Mouse (Mus musculus): ENCODE measurements around the gene Rab5c. TPM values are rescaled to one million over a fixed set of nuclear protein-coding genes. Genes with fewer than 3 reads are reported as not detected.
A peak's percentile ranks its signal among the peaks of the same experiment; 100 is the strongest.

Gene Rab5c
- total and polyA plus RNA-seq, 2 experiments from 2014 or later, result 34.1 to 248 TPM

DNA sequence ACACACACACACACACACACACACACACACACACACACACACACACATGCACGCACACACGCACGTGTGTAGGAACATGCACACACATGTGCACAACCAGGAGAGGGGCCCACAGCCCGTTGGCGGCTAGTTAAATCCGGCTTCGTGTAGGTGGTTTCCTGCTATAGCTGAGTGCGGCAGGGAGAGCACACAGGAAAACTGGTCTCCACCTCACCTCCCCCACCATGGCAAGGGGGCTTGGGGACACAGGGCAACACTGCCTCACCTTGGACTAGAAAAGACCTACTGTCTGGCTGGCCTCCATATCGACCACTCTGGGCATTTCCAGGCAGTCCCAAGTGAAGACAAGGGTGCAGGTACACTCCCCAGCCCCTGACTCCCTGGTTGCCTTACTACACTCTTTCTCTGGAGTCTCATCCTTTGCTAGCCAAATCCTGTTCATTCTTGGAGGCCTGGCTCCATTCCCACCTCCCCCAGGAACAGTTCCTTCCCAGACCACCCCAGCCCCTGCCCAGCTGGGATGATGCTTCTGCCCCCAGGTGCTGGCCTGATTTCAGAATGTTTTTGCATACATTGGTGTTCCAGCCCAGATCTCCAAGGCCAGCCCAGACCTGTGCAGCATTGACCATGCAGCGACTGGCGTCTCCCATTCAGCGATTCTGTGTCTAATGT is 16.1 kb upstream of the Rab5c start:
- Histone ChIP-seq H3K36me3 (ENCODE audit: insufficient read depth, low read length) (no peaks in the 10 kb centered on the region; the same call in 1 of the 2 replicates), H3K4me1 (ENCODE audit: insufficient read depth, low read length) (no peaks in the 10 kb centered on the region), H3K4me3 (ENCODE audit: low read length) (no peak overlapping the region), H3K27me3 (ENCODE audit: insufficient read depth, low read length) (no peaks in the 10 kb centered on the region), H3K9me3 (ENCODE audit: low read length) (no peaks in the 10 kb centered on the region), H3K4me2 (ENCODE audit: low read depth, low read length) (no peak overlapping the region), H3K27ac (no peak overlapping the region), H3K9ac (replicated peaks; ENCODE audit: low read length) (no peak overlapping the region)
- WGBS, result 84% methylated on average over 10 of the region's 12 CpGs
- no peak for TF ChIP-seq CTCF (IDR thresholded peaks at IDR 0.05; ENCODE audit: low read depth)
- ATAC-seq (no peak), DNase-seq (ENCODE audit: low spot score) (no peak)

DNA sequence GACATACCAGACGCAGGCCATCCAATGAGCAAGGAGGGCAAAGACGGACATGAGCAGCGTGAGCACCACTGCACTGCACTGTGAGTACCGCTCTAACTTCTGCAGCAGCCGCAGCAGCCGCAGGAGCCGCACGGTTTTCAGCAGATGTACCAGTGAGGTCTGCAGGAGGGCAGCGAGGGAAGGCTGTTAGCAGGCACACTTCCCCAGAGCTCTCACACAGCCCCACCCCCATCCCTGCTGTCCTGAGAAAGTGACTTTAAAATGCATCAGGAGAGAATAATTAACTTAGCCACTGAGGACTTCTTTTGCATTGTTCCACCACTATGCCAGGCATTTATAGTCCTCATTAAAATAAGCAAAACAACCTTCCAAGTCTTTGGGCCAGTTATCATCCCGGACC is 14.3 kb upstream of the Rab5c start:
- Histone ChIP-seq H3K4me2 (ENCODE audit: low read depth, low read length) (no peak overlapping the region), H3K4me1 (ENCODE audit: insufficient read depth, low read length) (no peaks in the 10 kb centered on the region), H3K36me3 (ENCODE audit: insufficient read depth, low read length) (peaks cover 3% of the 10 kb centered on the region; the same call in 1 of the 2 replicates), H3K27me3 (ENCODE audit: insufficient read depth, low read length) (no peaks in the 10 kb centered on the region), H3K9ac (replicated peaks; ENCODE audit: low read length) (no peak overlapping the region), H3K27ac (no peak overlapping the region), H3K9me3 (ENCODE audit: low read length) (no peaks in the 10 kb centered on the region), H3K4me3 (ENCODE audit: low read length) (no peak overlapping the region)
- DNase-seq (ENCODE audit: low spot score), result no peak
- no peak for ATAC-seq
- no peak for TF ChIP-seq CTCF (IDR thresholded peaks at IDR 0.05; ENCODE audit: low read depth)
- WGBS, result 44% methylated on average over 10 of the region's 10 CpGs

DNA sequence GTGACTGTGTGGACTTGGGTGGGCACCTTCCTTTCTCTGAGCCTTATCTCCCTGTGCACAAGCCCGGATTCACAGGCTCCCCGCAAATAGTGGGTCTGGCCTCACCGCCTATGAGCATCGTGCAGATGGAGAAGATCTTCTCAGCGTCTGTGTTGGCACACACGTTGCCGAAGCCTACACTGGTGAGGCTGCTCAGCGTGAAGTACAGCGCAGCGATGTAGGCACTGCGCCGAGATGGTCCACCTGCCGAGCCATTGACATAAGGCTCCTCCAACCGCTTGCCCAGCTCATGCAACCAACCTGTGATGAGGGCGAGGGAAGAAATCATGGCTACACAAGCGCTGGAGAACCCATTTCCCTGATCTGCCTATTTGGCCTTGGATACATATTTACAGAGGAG is 12.1 kb upstream of the Rab5c start:
- H3K9ac ChIP-seq (replicated peaks; ENCODE audit: low read length), result no peak overlapping the region
- H3K27ac ChIP-seq, result no peak overlapping the region

DNA sequence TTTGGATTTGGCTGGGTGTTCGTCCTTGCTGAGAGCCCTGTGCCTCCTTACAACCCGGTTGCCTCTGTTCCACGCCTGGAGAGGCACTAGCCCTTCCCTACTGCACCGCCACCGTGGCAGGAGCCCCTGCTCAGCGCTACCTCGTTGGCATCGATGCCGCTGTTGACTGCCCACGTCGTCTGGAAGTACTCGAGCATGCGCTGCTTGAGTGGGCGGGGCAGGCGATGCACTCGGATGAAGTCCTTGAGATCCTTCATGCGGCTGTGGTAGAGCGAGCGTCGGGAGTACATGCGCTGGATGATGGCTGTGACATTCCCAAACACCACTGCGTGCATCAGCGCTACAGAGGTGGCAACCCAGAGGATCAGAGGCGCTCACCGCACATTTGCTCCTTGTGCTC is 11.5 kb upstream of the Rab5c start:
- H3K27me3 ChIP-seq (ENCODE audit: insufficient read depth, low read length), result no peaks in the 10 kb centered on the region
- WGBS, result 57% methylated on average over 25 of the region's 25 CpGs
- H3K36me3 ChIP-seq (ENCODE audit: insufficient read depth, low read length), result peaks cover 3% of the 10 kb centered on the region; the same call in 1 of the 2 replicates
- H3K9me3 ChIP-seq (ENCODE audit: low read length), result no peaks in the 10 kb centered on the region
- TF ChIP-seq CTCF (IDR thresholded peaks at IDR 0.05; ENCODE audit: low read depth), result no peak
- H3K27ac ChIP-seq, result no peak overlapping the region
- no peak overlapping the region for H3K4me2 ChIP-seq (ENCODE audit: low read depth, low read length)
- ATAC-seq, result no peak
- H3K4me3 ChIP-seq (ENCODE audit: low read length), result no peak overlapping the region
- no peaks in the 10 kb centered on the region for H3K4me1 ChIP-seq (ENCODE audit: insufficient read depth, low read length)
- DNase-seq (ENCODE audit: low spot score), result no peak
- no peak overlapping the region for H3K9ac ChIP-seq (replicated peaks; ENCODE audit: low read length)

More for the DNA sequence above, 12.1 kb upstream of the Rab5c start:
- ATAC-seq (no peak), DNase-seq (ENCODE audit: low spot score) (no peak)
- no peaks in the 10 kb centered on the region for H3K9me3 ChIP-seq (ENCODE audit: low read length)
- H3K4me2 ChIP-seq (ENCODE audit: low read depth, low read length), result no peak overlapping the region
- H3K36me3 ChIP-seq (ENCODE audit: insufficient read depth, low read length), result peaks cover 3% of the 10 kb centered on the region; the same call in 1 of the 2 replicates
- no peaks in the 10 kb centered on the region for H3K27me3 ChIP-seq (ENCODE audit: insufficient read depth, low read length)
- 92% methylated on average over 16 of the region's 16 CpGs for WGBS
- no peak for TF ChIP-seq CTCF (IDR thresholded peaks at IDR 0.05; ENCODE audit: low read depth)
- no peaks in the 10 kb centered on the region for H3K4me1 ChIP-seq (ENCODE audit: insufficient read depth, low read length)
- no peak overlapping the region for H3K4me3 ChIP-seq (ENCODE audit: low read length)

DNA sequence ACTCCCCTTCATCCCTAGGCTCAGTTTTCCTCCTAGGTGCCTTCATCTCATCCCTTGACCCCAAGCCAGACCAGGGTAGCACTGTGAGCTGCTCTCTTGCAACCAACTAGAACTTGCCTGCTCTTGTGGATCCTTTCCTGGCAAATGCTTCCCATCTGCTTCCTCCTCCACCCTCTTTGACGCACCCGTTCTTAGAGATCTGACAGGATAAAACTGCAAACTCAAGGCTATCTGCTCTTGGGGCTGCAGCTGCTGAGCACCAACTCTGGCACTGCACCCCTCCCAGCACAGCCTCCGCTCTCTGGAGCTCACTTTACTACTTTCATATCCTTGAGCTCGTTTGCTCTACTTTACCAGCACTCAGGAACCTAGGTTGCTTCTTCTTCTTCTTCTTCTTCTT is 10.6 kb upstream of the Rab5c start:
- Histone ChIP-seq H3K4me3 (ENCODE audit: low read length) (no peak overlapping the region), H3K36me3 (ENCODE audit: insufficient read depth, low read length) (peaks cover 3% of the 10 kb centered on the region; the same call in 1 of the 2 replicates), H3K4me2 (ENCODE audit: low read depth, low read length) (no peak overlapping the region), H3K27me3 (ENCODE audit: insufficient read depth, low read length) (no peaks in the 10 kb centered on the region), H3K9me3 (ENCODE audit: low read length) (no peaks in the 10 kb centered on the region), H3K27ac (no peak overlapping the region), H3K9ac (replicated peaks; ENCODE audit: low read length) (no peak overlapping the region), H3K4me1 (ENCODE audit: insufficient read depth, low read length) (no peaks in the 10 kb centered on the region)
- DNase-seq (ENCODE audit: low spot score), result no peak
- WGBS, result 81% methylated on average over 4 of the region's 4 CpGs
- no peak for TF ChIP-seq CTCF (IDR thresholded peaks at IDR 0.05; ENCODE audit: low read depth)
- ATAC-seq, result no peak

DNA sequence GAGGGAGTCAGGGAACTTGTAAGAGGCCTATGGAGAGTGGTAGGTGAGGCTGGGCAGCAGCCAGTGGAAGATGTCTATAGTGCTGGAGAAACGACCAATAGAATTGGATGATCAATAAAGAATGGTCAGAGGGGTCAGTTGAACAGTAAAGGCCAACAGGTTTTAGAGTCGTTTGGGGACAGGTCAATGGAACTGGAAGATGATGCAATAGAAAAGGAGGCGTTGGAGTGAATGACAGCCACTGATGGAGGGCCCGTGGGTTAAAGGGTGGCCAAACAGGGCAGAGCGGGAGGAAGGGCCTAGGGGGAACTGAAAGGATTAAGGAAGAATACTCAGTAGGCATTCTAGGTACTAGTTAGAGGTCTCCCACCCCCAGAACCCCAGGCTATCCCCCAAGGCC is 9.1 kb upstream of the Rab5c start:
- Histone ChIP-seq H3K27ac (no peak overlapping the region), H3K9ac (replicated peaks; ENCODE audit: low read length) (0 out of 2 replicates have a peak overlapping the region, but pooled peaks have one; percentile 2), H3K4me2 (ENCODE audit: low read depth, low read length) (no peak overlapping the region), H3K4me1 (ENCODE audit: insufficient read depth, low read length) (no peaks in the 10 kb centered on the region), H3K36me3 (ENCODE audit: insufficient read depth, low read length) (peaks cover 3% of the 10 kb centered on the region; the same call in 1 of the 2 replicates), H3K9me3 (ENCODE audit: low read length) (no peaks in the 10 kb centered on the region), H3K27me3 (ENCODE audit: insufficient read depth, low read length) (no peaks in the 10 kb centered on the region), H3K4me3 (ENCODE audit: low read length) (no peak overlapping the region)
- no peak for ATAC-seq
- DNase-seq (ENCODE audit: low spot score), result no peak
- TF ChIP-seq CTCF (IDR thresholded peaks at IDR 0.05; ENCODE audit: low read depth), result no peak
- WGBS, result 72% methylated on average over 5 of the region's 5 CpGs

DNA sequence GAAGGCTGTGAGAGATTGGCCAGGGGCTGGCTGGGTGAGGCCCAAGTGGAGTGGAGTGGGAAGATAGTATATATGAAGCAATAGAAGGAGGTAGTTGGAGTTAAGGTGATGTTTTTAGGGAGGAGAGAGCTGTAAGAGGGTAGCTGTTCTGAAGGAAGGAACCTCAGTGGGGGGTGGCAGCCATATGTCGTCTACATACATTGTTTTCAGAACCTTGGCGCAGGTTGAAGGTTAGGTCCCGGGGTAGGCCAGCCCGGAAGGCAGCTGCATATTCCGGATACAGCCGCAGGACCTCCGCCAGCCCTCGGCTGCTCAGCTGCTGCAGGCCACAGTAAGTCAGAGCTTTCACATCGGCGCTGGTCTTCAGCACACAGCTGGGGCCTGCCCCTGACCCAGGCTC is 8.5 kb upstream of the Rab5c start:
- WGBS, result 76% methylated on average over 10 of the region's 10 CpGs
- no peak overlapping the region for H3K27ac ChIP-seq
- H3K27me3 ChIP-seq (ENCODE audit: insufficient read depth, low read length), result no peaks in the 10 kb centered on the region
- no peaks in the 10 kb centered on the region for H3K9me3 ChIP-seq (ENCODE audit: low read length)
- no peak for TF ChIP-seq CTCF (IDR thresholded peaks at IDR 0.05; ENCODE audit: low read depth)
- ATAC-seq (no peak), DNase-seq (ENCODE audit: low spot score) (no peak)
- no peak overlapping the region for H3K4me3 ChIP-seq (ENCODE audit: low read length)
- no peak overlapping the region for H3K4me2 ChIP-seq (ENCODE audit: low read depth, low read length)
- H3K36me3 ChIP-seq (ENCODE audit: insufficient read depth, low read length), result peaks cover 3% of the 10 kb centered on the region; the same call in 1 of the 2 replicates
- no peaks in the 10 kb centered on the region for H3K4me1 ChIP-seq (ENCODE audit: insufficient read depth, low read length)
- H3K9ac ChIP-seq (replicated peaks; ENCODE audit: low read length), result 0 out of 2 replicates have a peak overlapping the region, but pooled peaks have one; percentile 2
